Mouse (Mus musculus) T-cell, adult 2 months (primary cell): ENCODE results near the gene Plcb1.

Source experiments
- DNase-seq: peaks from one replicate; pipeline ENCODE4 v3.0.0; 2022; ENCODE audit warnings: low spot score

Gene Plcb1

GRCm38 (mm10) chr2:134838185-134838584, 52.3 kb downstream of the Plcb1 start:
- no peak for DNase-seq

- no peak for DNase-seq
Observed at GRCm38 (mm10) chr2:134838888-134839287, 53.0 kb downstream of the Plcb1 start.

DNA sequence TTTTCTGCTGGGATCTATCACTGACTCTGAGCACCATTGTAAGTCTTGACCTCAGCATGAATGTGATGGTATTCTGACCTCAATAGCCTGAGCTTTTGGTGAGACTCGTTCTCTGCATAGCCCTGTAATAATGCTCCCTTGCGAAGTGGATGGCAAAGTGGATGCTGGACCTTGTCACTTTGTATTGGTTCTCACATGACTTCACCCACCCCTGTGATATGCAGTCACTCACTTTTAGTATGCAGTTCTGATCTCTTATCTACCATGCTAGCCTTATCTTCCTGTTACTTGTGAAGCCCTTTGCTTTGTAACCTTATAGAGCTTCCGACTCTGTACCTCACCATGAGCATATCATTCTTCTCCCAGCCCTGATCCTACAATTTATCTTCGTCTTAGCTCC, 57.0 kb downstream of the Plcb1 start:
- no peak for DNase-seq

DNA sequence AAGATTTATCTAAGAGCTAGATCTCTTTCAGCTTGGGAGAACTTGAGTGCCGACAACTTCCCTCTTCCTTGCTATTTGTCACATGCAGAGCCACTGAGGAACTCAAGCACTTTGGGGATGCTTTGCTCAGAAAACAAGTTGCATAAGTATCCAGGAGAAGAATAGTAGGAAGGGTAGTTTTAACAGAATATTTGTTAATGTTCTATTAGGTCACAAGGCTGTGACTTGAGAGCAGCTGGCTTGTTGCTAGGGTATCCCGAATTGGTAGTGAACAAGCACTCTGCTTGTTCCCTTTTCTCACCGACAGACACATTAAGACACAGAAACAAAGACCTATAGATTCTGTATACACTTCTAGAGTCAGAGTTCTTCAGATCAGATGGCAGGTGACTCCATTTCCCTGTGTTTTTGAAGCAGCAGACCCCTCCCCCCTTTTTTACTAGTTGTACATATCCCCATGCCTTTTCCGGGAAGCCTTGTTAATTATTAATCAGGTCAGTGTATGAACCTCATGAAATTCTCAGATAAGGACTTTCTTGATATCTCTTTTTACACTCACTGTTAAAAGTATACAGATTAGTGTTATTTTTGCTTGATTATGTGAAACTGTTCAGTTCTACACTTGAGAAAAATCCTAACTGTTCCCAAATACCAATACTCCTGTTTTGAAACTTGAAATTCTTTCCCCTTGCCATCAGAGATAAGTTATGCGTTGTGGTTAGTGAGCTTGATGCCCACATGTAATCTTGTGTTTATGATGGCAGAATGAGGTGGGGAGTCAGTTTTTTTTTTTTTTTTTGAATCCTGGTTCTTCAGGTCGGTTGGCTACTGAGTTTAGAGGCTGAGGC, 58.7 kb downstream of the Plcb1 start:
- DNase-seq = no peak

- no peak for DNase-seq
Observed at GRCm38 (mm10) chr2:134845239-134845738, 59.4 kb downstream of the Plcb1 start.

GRCm38 (mm10) chr2:134846555-134846954, 60.7 kb downstream of the Plcb1 start:
- no peak for DNase-seq

GRCm38 (mm10) chr2:134851189-134852171, 65.6 kb downstream of the Plcb1 start:
- no peak for DNase-seq

DNA sequence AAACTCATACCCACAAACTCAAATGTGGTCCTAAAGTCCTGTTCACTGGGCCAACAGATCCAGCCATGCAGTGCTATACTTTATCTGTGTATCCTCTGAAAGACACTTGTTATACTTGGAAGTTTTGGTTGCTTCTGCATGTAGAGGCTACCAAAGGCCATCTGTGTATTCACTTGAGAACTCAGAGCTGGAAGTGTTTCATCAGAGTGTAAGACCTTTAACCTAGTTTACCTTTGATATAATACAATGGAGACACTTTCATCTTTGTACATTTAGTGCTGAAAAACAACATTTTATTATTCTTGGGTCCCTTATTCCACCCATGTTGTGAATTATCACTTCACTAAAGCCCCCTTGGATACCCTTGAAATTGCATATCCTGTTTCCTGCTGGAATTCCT, 70.4 kb downstream of the Plcb1 start:
- no peak for DNase-seq

GRCm38 (mm10) chr2:134856691-134857090, 70.8 kb downstream of the Plcb1 start:
- DNase-seq = no peak

- no peak for DNase-seq
Observed at GRCm38 (mm10) chr2:134864985-134865645, 79.2 kb downstream of the Plcb1 start.

GRCm38 (mm10) chr2:134867381-134867780, 81.5 kb downstream of the Plcb1 start:
- no peak for DNase-seq

- DNase-seq = no peak
Observed at GRCm38 (mm10) chr2:134871692-134872489, 86.0 kb downstream of the Plcb1 start.

DNA sequence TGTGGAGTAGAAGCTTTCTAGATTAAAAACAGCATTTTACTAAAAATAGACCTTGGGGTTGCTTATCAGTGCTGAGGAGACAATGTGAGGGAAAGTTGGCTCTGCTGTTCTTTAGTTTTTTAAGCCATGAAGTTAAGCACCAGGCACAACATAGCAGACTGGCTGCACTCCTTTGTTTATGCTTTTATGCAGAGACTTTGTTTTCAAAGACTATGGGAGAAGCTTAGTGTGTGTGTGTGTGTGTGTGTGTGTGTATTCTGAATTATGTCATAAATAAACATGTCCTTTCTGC, 86.6 kb downstream of the Plcb1 start:
- no peak for DNase-seq

DNA sequence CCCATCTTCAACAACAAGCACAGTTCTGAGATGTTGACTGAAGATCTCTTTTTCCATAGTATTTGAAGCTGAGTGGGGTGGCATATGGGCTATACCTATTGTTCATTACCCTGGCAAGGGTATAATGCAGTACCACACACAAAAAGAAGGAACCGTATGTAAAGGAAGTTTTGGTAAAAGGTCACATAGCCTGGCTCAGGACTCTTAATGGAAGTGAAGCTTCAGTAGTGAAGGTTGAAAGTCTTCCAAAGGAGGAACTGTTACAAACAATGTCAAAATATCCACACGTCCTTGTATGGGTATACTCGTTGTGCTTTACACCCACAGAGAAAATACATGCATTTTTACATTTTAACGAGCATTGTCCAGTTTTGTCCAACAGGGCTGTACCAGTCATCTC, 91.3 kb downstream of the Plcb1 start:
- DNase-seq = no peak

GRCm38 (mm10) chr2:134891207-134891606, 105.3 kb downstream of the Plcb1 start:
- DNase-seq = no peak

DNA sequence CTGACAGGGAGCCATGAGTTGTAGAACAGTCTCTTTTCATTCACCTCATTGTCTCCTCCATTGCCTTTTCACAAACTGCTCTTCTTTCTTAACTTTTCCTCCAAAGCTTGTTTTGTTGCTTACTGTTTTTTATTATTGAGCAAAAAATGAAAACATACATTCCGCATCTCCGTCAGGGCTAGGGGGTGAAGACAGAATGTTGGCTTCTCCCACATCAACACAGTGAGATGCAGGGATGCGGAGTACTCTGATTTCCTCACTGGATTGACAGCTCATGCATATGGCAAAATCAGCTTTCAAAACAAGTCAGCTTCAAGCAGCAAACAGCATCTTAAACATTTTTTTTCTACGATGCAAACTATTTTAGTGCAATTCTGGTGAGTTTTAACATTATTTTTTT, 108.9 kb downstream of the Plcb1 start:
- DNase-seq = no peak

DNA sequence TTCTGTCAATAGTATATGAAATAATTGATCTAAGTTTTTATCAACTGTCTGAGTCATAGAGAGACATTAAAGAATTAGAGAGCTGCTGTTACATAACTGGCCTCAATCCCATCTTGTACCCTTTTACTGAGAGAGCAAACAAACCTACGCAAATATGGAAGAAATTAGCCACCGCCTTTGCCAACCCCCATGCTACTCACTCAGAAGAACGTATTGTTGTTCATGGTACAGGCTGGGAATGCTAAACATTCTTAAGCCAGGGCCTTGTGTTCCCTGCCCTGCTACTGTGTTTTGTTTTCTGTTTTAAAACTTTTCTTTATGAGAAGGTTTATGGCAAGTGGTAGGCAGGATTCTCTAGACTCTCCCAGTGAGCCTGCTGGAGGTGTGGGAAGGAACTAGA, 110.3 kb downstream of the Plcb1 start:
- no peak for DNase-seq

GRCm38 (mm10) chr2:134897083-134897482, 111.2 kb downstream of the Plcb1 start:
- no peak for DNase-seq

DNA sequence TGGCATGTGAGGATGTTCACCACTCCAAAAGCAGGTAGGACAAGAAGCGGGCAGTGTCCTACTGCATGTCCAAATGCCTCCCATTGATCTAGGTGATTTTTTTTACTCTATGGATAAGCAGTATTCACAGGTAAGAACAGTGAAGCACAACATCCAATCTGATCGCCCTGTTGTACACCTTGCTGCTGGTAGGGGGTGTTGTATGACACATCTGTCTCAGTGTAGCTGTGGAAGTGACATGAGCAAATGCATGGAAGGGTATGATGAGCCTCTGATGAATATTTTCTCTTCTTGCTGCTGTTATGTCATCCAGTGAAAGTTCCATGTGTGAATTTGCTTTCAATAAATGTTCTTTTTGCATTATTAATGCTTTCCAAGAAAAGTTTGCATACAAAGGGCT, 115.7 kb downstream of the Plcb1 start:
- no peak for DNase-seq

DNA sequence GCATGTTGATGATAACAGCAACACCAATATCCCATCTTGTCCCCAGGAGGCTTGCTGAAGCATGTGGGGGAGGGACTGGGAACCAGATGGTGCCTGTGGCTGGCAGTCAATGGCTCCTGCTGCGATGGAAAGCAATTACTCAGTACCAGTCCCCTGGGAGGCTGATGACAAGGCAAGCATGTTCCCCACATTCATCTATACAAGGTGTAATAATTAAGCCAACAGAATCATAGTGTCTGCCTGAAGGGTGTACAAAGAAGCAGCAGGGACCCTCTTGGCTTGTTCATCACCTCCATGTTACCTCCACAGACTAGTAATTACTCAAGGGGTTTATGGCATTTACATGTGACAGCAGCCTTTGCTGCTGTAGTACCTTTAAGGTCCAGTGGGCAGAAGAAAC, 125.0 kb downstream of the Plcb1 start:
- no peak for DNase-seq

- DNase-seq = no peak
Observed at GRCm38 (mm10) chr2:134911360-134911759, 125.5 kb downstream of the Plcb1 start.

DNA sequence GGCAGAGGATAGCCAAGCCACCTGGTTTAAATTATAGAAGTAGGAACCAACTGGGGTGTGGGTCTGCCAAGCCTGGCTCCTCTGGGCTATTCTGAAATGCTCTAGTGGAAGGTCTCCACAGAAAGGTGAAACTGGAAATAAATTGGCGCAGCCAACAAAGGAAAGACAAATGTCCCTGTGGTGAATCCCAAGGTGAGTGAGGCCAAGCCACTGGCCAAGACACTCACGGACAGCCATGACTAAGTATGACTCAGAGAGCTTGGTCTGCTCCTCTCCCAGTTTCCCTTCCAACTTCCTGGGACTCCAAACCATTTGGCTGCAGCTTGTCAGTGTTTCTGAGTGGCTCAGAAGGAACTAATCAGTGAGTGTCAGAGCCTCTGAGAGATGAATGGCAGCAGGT, 126.7 kb downstream of the Plcb1 start:
- no peak for DNase-seq
